Comparison of ENCODE assay signal across 21 mouse cellular contexts in the genomic region with DNA sequence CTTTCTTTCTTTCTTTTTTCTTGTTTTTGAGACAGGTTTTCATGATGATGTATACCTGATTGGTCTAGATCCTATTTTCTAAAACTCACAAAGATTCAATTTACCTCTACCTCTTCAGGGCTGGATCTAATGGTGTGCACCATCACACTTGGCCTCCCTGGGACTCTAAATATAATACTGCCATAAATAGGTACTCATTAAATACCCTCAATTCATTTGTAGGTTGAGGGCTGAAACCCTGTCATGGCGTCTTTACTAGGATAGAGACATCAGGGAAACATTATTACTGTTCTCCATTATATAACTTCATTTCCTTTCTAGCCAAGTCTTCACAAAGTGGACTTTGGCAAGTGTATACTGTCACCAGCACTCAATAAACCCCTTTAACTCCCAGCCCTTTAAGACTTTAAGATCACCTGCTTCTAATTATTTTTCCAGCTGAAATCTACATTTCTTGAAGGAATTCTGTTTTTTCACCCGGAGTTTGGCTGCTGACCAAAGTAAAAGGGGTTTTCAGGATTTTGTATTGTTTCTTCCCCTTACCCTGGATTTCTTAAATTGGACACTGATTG.
"Had no signal": no experiment of that assay in that cellular context is flagged by ENCODE, and none has a peak within 500 bp of the region (broad histone marks: within the 10 kb centered on the region; RNA-seq: fewer than 3 reads in every experiment).

No protein-coding gene starts in this region.

- H3K36me3 ChIP-seq: lung, embryonic 15.5 days; neural tube, embryonic 12.5 days; neural tube, embryonic 15.5 days; stomach, embryonic 15.5 days had no signal

- H3K4me2 ChIP-seq: liver, embryonic 11.5 days; lung, embryonic 15.5 days; midbrain, embryonic 11.5 days; neural tube, embryonic 12.5 days; neural tube, embryonic 15.5 days; stomach, embryonic 15.5 days had no signal

- H3K27ac ChIP-seq: liver, embryonic 14.5 days; lung, embryonic 15.5 days; neural tube, embryonic 12.5 days; neural tube, embryonic 15.5 days; stomach, embryonic 15.5 days had no signal

- H3K4me1 ChIP-seq: lung, embryonic 15.5 days; neural tube, embryonic 12.5 days; neural tube, embryonic 15.5 days; stomach, embryonic 15.5 days had no signal

- H3K27me3 ChIP-seq: lung, embryonic 15.5 days; neural tube, embryonic 12.5 days; neural tube, embryonic 15.5 days; stomach, embryonic 15.5 days had no signal

- H3K4me3 ChIP-seq: lung, embryonic 15.5 days; neural tube, embryonic 12.5 days; neural tube, embryonic 15.5 days; stomach, embryonic 15.5 days had no signal

- ATAC-seq: intestine, embryonic 16.5 days; liver, postnatal 0 days had no signal

- H3K9me3 ChIP-seq: lung, embryonic 15.5 days; stomach, embryonic 15.5 days had no signal

- H3K9ac ChIP-seq: liver, embryonic 14.5 days; liver, postnatal 0 days; lung, embryonic 15.5 days; neural tube, embryonic 12.5 days; neural tube, embryonic 15.5 days; stomach, embryonic 15.5 days had no signal

- DNase-seq: kidney, adult 18-20 months; kidney, adult 9 months; kidney, postnatal 14 days; kidney, postnatal 4 days; left cerebral cortex, postnatal 4 days; liver, postnatal 0 days; lung, postnatal 10 days; lung, postnatal 4 days; midbrain, embryonic 14.5 days; right cerebral cortex, adult 18-20 months; right cerebral cortex, postnatal 14 days; spleen, adult 18-20 months; thymus, postnatal 25 days had no signal
